Mouse (Mus musculus): ENCODE measurements at regions not wholly inside any gene's neighbourhood (a gene's known extent, or its start where the extent isn't known, plus 50 kb on each side); places are given as distances from the start of the nearest gene placed in this dataset.

DNA sequence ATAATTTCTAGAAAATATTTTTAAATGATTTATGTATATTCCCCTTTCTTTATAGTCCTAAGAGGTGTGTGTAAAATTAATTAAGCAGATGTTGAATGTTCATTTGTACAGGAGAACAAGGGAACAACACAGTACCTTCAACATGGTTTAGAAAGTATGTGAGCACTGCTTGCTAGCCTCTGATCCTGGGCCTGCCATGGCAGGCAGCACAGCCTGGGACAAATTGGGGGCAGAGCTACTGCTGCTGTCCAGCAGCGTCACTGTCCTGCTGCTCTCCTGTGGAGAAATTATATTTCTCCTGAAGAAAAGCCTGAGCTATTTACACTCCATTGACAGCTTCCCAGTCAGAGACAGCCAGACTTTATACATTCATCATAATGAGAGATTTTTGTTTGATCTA is 833.8 kb upstream of the Pabpc4l start:
- TF ChIP-seq CTCF (IDR thresholded peaks at IDR 0.05; ENCODE audit: borderline replicate concordance, insufficient read depth, low read depth, low read length): no peak
- TF ChIP-seq POLR2A (IDR thresholded peaks at IDR 0.05; ENCODE audit: borderline replicate concordance, insufficient read depth, low read length): no peak
